Mouse (Mus musculus) frontal cortex, postnatal 10 days (tissue): ENCODE measurements at regions not wholly inside any gene's neighbourhood (a gene's known extent, or its start where the extent isn't known, plus 50 kb on each side); places are given as distances from the start of the nearest gene placed in this dataset.

Experiments
- DNase-seq, 2 experiments: peaks; one replicate each; pipeline ENCODE4 v3.0.0; 2022; ENCODE audit warnings: low spot score in 2 of 2, mixed read lengths in 1 of 2

DNA sequence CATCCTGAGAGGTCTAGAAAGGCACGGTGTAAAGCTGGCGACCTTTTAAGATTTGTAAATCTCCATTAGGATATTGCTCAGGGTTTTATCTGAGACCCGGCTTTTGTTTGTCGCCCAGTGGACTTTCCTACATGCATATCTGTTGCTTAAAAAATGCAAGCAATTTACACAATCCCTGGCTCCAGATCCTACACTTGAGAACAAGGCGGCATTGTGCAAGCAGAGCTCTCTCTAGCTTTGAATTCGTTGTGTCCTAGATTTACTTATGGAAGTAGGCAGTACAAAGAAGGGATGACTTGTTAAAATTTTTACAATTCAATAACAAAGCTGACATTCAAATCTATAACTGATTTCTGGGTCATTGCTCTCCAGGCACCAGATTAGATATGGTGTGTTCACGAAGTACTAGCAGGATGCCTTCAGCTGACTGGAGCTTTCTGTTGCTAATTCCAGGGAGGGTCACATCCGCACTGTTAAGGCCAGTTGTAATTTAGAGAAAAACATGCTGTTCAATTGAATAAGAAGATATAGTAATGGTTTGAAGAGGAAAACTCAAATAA, 62.2 kb upstream of the Teddm2 start:
- DNase-seq: no peak

DNA sequence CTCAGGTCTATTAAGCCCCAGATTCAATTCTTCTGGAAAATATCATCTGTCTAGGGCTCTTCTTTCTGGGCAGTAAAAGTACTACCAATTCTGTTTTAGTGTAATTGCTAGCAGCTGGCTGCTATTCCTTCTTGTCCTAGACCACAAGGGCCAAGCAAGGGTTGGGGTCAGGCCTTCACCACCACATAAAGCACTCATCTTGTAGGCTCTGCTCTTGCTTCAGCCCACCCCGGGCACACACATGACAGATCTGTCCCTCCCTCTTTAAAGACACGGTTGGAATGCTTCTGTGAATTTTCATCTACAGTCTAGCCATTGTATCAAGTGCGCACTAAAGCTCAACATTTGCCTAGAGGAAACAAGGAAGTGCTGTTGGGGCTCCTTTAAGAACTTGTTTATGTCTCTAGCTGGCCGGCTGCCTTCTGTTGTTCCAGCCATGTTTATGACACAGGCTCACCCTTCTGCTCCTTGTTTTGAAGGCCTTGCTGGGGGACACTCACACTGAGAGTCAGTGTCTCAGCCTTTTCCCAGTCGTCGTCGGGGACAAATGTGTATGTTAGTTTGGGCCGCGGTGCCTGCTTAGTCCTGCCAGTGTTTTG, 63.8 kb upstream of the Teddm2 start:
- DNase-seq: no peak

DNA sequence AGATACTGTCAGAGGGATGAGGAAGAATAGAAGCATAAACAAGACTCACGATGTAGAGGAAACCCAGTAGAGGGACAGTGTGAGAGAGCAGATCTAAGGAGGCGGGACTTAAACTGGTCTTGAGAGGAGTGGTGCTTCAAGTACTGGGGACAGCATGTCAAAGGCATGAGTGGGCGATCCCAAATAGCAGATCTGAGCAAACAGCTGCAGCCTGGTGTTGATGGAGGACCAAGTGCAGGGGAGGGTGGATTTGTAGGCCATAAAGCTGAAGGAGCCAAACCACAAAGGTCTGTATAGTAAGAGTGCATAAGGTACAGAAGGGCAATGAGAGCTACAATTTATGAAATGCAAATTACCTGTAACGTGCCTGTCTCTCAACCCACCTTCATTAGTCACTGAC, 69.4 kb upstream of the Teddm2 start:
- DNase-seq: no peak

DNA sequence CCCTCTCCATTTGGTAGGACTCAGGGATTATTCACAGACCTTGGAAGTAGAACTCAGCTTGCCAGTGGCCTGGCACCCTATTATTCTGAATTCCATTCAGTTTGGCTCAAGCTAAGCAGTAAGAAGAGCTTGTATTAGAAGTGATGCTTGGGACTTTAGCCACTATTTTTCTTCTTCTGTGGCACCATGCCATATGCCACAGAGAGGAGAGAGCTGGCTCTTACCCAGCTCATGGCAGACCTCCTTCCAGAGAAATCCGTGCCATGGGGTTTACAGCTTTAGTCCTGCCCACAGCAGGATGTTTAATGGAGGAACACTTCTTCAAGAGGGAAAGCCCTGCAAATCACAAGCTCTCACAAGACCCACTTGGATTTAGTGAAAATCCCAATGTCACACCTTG, 74.3 kb upstream of the Teddm2 start:
- DNase-seq: no peak

DNA sequence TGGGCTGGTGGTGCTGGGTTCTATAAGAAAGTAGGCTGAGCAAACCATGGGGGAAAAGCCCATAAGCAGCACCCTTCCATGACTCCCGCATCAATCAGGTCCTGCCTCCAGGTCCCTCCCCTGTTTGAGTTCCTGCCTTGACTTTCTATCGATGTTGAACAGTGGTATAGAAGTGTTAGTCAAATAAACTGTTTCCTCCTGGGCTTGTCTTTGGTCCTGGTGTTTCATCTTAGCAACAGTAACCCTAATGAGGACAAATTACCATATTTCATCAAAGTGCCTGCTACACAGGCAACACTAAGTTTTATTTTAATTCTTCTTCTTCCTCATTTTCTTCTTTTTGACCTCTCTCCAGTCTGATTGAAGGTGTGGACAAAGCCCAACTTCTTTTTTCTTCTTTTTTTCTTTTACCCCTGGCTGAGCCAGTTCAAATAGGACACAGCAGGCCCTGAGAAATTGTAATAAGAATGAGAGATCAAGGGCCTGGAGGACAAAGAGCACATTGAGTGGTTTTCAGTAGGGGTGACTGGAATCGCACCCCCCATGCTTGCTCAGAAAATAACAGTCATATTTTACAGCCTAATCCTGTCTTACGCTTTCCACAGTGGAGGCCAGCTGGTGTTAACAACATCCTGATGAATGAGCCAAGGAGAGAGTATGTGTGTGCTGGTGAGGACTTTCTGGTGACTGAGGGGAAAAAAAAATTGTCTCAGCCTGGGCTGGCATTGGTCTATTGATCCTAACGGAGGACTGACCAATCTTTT, 78.1 kb upstream of the Teddm2 start:
- peak; percentile 15 to 23 for DNase-seq

DNA sequence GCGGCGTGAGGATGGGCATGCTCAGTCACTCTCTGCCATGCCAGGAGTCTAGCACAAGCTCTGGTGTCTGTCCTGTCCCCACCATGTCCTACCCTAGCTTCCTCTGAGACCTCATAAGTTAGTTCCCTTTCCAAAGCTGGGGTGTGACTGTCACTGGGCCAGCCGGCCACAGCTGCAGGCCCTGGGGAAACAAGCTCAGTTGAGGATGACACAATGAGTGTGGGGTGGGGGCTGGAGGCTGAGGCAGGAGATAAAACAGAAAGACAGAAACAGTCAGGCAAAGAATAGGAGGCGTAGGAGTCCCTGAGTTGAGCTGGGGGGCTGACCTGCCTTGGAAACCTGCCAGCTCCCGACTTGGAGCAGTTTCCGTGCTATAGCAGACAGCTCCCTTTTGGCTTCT, 80.9 kb upstream of the Teddm2 start:
- DNase-seq: peak; percentile 23 to 36

DNA sequence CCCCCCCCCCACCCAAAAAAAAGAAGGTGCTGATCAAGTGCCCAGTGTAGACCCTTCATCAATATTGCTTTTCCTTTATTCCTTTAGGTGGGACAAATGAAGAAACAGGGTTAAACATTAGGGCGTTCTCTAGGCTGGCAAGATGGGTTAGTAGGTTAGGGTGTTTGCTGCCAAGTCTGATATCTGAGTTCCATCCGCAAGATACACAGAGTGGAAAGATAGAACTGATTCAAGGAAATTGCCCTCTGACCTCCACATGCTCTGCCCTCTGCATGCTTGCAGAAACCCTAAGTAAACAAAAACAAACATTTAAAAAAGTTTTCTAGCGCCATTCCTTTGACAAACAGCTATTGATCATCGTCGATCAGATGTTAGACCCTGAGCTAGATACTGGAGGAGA, 85.6 kb upstream of the Teddm2 start:
- no peak for DNase-seq

DNA sequence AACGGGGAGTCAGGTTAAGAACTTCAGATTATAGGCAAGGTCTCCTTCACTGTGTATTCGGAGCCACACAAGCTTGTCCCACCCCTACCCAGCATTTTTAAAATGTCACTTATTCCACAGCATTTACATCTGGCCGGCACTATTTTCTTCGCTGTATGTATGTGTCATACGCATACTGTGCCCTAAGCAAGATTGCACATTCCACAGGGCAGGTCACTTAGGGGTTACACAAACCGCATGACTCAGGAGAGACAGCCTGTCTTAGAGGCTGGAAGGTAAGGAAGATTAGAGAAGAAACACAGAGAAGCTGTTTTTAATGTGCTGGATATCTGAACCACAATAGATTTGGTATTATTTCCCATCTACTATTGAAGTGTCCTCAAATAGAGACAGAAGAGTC, 86.6 kb upstream of the Teddm2 start:
- no peak for DNase-seq

DNA sequence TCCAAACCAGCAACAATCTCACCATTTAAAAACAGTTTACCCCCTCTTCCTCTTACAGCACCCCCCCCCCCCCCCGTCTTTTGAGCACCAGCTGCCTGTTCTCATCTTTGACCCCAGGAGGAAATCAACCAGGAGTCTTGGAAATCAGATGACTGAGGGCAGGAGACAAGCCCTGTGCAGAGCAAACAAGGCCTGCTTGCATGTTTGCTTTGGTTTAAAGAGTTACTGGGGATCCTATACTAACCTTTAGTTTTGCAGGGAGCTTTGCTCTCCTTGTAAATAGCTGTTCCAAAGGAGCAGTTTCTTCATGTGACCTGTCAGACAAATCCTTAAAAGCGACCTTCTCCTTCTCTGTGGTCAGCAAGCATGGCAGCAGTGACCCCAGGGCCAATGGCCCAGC, 88.3 kb upstream of the Teddm2 start:
- no peak for DNase-seq

DNA sequence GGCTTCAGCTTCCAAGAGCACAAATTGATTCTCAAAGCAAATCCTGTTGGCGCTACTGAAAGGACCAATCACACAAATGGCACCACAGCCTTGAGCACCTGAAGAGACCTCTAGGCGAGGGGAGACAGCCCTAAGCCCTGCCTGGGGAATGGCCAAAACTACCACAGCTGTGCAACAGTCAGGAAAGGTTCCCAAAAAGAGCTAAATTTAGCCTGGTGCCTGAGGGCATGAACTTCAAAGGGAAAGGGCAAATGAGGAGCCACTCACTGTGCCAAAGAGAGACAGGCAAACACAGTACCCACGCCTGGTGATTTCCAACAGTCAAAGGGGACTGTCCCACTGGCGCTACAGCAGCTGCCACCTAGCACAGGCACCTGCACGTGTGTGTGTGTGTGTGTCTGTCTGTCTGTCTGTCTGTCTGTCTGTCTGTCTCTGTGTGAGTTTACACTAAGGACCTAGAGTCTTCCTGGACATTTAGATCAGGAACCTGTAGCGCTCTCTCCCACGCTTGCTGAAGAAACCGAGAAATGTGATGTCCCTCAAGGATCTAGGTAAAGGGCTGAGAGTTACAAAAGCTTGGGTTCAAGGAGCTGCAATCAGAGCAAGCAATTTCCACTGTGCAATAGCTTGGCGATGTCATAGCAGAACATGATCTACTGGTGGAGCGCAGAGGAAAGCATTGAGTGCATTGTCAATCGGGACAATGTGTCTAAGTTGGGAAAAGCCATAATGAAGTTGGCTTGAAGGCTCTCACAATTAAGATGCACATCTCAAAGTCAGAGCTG, 90.8 kb upstream of the Teddm2 start:
- DNase-seq: no peak

DNA sequence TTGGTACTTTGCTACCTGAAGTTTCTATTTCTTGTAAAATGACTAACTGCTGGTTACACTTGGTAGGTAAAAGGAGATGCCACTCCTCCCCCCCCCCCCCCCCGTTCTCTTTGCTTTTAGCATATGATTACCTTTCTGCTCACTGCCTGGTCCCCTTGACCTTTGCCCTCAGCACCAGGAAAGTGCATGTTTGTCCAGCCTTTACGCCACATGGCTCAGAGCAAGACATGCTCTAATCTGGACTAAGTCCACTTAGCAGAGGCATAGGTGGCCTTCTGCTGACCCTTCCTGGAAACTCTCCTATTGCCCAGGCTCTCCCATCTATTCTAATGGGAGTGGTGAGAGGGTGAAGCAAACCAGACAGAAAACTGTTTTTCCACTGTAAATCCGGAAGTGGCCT, 92.4 kb upstream of the Teddm2 start:
- no peak for DNase-seq

DNA sequence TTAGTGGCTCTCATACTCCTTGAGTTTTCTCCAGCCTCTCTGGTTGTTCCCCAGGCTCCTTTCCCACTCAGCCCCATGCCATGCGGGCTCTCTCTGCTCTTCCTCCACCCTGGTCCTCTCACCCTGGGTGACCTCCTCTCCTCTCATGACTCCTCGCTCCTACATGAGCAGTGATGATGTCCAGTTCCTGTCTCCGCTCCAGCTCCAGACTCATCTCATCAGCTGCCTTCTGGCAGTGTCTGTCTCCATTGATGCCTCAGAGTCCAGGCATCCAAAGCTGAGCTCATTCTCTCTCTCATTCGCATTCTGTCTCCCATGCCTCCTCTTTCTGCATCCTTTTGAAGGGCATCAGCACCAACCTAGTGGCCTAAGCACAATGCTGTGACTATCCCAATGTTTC, 94.8 kb upstream of the Teddm2 start:
- no peak for DNase-seq

DNA sequence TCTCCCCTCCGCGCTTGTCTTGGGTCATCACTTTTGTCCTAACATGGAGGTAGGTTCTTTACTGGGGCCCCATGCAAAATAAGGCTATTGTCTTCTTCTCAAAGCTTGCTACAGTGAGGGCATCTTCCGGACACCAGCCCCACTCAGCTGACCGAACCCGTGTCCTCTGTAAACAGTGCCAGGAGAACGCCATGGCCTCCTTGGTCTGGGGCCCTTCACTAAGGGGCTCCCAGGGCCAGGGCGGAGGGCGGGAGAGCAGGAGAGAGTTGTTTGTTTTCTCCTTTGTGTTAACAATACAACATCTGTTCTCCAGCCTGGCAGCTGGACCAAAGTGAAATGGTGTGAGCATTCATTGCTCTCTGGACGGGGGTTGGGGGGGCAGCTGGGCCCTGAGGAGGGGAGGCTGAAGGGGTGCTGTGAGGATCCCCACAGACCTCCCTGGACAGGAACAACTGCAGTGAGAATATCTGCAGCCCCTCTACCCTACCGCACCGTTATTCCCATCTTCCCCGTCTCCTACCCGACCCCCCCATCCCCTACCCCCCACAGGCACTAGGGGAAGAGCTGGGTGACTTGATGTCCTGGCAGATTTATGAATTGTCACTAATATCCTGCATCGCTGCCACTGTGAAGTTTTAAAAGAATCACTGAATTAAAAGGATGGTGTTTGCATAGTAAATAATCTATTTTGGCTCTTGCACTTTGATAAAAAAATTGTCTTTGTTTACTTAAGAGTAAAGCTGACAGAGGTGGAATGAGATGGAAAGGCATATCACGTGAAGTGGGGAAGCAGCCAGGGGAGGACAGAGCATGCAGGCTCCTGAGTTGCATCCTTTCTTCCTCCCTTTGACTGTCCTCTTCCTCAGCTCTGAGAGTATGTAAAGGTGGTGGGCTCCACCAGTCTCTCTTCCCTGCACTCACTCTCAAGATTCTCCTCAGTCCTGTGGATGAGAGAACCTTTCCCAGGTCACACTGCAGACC, 97.5 kb upstream of the Teddm2 start:
- no peak for DNase-seq

DNA sequence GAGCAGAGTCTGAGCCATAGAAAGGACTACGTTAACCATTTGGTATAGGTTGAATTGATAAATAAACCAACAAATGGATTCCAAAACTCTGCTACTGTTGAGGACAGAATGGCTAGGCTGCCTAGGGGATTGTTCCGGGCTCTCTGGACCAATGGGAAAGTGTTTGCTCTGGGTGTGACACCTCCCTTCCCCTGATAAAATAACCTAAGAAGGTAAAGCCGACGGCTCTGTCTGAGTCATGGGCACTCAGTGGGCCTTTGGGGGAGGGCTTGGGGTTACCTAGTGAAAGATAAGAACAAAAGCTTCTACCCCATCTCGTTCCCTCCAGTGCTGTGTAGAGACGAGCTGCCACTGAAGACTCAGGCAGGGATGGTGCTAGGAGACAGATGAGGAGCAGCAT, 99.7 kb upstream of the Teddm2 start:
- DNase-seq: no peak

DNA sequence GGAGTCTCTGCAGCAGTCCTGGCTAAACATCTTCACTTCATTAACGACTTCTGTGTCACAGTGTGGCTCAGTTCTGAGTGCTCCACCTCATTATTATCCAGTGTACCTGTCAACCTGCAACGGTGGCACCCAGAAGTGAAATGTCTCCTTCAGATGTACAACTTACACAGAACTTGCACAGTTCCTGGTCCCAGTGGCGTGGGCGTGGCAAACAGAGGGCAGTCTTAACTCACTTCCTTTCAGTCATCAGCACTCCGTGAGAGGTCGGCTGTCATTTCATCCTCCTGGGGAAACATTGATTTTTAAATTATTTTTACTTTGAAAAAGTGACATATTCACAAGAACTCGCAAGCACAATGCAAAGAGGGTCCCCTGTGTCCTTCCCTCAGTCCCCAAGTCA, 103.6 kb upstream of the Teddm2 start:
- no peak for DNase-seq

DNA sequence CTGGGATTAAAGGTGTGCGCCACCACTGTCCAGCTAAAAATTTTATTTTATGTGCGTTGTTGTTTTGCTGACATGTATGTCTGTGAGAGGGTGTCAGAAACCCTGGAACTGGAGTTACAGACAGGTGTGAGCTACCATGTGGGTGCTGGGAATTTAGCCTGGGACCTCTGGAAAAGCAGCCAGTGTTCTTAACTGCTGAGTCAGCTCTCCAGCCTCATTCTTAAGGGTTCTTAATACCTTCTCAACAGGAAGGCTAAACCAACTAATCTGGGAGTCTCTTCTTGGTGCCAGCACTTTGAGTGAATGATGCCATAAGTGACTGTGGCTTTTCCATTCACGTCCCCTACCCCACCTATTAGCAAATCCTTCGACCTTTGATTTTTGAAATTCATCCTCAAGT, 104.6 kb upstream of the Teddm2 start:
- no peak for DNase-seq

DNA sequence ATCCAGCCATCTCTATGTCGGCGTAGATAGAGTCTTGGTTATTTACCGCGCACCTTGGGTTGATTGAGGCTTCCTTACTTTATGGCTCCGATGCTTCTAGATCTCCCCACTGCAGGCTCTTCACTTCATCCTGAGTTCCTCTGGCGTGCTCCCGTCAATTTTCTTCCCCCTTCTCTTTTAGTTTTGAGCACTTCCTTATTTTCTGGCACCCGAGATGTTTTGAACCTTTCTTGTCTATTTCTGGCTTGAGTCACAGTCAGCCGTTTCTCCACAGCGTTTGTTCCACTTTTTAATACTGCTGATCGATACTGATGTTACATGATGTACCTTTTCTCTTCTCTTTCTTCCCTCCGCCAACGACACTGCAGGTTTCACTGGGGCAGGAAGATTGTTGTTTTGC, 106.0 kb upstream of the Teddm2 start:
- no peak for DNase-seq

DNA sequence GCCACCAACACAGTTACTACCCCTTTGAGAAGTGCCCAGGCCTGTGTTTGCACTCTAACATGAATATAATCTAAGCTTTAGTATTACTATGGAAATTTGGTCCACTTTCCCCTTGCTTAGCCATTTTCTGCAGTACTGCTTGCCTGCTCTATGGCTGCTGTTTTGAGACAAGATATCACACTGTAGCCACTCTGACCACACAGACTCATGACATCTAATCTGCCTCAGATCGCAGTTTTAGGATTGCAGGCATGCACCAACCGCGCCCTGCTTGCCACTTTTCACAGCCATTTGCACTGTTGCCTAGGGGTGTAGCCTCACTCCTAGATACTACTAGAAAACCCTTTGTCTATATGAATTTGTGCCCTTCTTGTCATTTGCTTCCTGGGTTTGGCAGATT, 107.4 kb upstream of the Teddm2 start:
- no peak for DNase-seq

DNA sequence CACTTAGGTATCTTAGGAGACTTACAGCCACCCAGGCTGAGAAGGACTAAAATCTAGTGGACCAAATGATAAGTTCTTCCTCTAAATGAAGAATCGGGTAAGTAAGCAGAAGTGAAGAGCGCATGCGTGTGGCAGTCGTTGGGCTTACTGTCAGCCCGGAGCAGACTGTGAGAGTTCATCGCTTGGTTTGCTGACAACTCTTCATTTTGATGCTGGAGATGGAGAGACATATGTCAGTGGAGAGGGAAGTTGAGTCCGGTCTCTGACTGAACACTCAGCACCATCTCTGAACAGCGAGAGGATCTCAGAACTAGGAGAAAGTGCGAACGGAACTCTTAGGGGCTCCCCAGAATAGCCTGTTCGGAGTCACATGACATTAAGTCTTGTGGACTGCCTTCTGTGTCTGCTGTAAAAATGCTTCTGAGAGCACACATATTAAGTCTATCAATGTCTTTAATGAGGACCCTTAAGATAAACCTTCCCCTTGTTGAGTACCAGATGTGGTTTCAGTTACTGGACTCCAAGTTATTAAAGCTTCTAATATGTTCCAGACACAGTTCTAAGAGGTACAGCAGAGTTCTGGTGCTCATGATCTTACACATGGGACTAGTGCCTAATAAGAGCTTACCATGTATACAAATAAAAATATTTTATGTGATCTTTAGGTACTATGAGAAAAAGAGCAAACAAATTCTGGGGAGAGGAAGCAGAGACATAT, 108.7 kb upstream of the Teddm2 start:
- no peak for DNase-seq

DNA sequence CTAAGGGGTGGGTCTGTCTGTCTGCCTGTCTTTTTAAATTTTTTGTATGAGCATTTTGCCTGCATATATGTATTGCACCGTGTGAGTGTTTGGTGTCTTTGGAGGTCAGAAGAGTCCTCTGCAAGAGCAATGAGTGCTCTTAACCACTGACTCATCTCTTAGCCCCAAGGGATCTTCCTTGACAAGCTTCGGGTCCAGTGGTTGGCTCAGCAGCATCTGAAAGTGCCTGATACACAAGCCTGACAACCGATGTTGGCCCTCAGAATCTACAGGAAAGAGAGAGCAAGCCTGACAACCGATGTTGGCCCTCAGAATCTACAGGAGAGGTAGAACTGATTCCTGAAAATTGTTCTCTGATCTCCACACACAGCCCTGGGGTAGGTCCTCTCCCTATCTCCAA, 110.7 kb upstream of the Teddm2 start:
- no peak for DNase-seq

DNA sequence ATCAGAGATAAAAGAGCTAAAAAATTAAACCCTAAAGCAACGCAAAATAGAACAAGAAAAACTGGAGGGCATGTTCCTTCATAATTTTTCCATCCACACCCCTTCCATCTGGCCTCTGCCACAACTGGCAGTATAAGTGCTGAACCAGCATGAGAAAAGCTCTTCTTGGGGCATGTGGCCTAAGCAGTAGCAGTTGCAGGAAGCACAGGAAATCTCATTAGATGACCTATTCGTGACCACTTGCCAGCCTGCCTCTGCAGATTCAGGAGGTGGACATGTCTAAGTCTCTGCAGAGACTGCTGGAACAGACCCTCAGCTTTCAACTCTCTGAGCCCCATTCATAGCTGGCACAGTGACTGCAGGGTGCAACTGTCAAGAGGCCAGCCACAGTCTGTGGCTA, 116.5 kb upstream of the Teddm2 start:
- no peak for DNase-seq
